Mouse (Mus musculus): ENCODE results near the gene Olig1.

GRCm38 (mm10) chr16:91280516-91280915, 10.9 kb downstream of the Olig1 start:
- TF ChIP-seq FLI1 (IDR thresholded peaks at IDR 0.05; ENCODE audit: low read length), result no peak
- no peak for TF ChIP-seq GATA1 (IDR thresholded peaks at IDR 0.05; ENCODE audit: borderline replicate concordance, low read length)
